Mouse (Mus musculus) erythroblast, embryonic 14.5 days (primary cell): ENCODE results near the gene Pkp4.

Experiments
- GATA1 ChIP-seq: IDR thresholded peaks from 2 replicates; pipeline ENCODE4 v1.6.1; 2012; ENCODE audit warnings: low read length, inconsistent platforms, mixed read lengths
- TAL1 ChIP-seq: IDR thresholded peaks from 3 replicates; pipeline ENCODE4 v1.6.1; 2012; ENCODE audit warnings: low read length, inconsistent platforms, mixed read lengths

DNA sequence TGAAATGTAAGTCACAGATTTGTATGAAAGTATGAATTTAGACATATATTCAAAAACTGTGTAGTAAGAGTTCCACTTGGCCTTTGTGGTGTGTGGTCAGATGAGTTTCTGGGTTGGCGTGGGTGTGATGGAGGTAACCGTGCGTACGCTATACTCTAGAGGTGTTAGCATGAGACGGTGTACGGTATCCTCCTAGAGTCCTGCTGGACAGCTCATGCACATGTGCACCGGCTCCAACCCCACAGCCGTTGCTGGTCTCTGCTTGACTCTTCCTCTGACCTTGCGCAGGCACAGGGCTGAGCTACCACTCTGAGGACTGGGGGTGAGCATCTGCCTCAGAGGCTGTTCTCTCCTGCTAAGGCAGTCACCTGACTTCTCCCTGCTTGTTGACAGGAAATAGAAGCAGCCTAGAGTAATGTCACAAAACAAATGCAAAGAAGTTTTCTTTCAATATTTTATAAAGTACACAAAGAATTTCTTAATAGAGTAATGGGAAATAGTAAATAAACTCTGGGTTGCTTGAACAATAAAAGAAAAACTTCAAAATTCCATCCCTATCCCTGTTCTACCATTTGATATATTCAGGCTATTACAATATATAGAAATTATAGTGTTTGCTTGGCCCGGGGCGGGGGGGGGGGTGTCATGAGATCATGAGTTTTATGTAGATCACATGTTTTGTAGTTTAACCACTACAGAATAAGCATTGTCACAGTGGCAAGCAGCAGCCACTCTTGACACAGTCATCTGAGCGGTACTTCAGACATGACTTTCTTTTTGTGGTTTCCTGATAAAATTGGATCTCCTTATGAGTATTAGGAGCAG, 83.8 kb downstream of the Pkp4 start:
- TF ChIP-seq TAL1 (no peak), GATA1 (no peak)
